Mouse (Mus musculus) lung, adult 2 months (tissue): ENCODE data around the gene Dab2. TPM values are rescaled to one million over a fixed set of nuclear protein-coding genes. Genes with fewer than 3 reads are reported as not detected.

Experiments
- DNase-seq: peaks from one replicate; pipeline ENCODE4 v3.0.0; 2022
- H3K4me1 ChIP-seq: fragments of 200-500 bp; 2 replicates; pipeline ENCODE4 v1.6.1; 2011; ENCODE audit warnings: low read length; ENCODE audit not compliant: control insufficient read depth, insufficient read depth
- H3K4me3 ChIP-seq: fragments of 200-500 bp; replicated peaks from 2 replicates; pipeline ENCODE3; 2011; ENCODE audit warnings: low read depth, mild to moderate bottlenecking, control low read depth, low read length; ENCODE audit errors: extremely low read depth
- CTCF ChIP-seq: fragments of 200-500 bp; IDR thresholded peaks from 2 replicates; pipeline ENCODE4 v1.5.1; 2011; ENCODE audit warnings: mild to moderate bottlenecking, low read length, control low read depth; ENCODE audit not compliant: insufficient read depth
- POLR2A ChIP-seq: fragments of 200-500 bp; IDR thresholded peaks from 2 replicates; pipeline ENCODE4 v1.6.1; 2011; ENCODE audit warnings: low read depth, mild to moderate bottlenecking, control low read depth, low read length, borderline replicate concordance; ENCODE audit errors: extremely low read depth
- WGBS: fragments of 180-500 bp; shearing (Covaris S2); methylation state at CpG from one replicate; pipeline ENCODE4 v1.1.7; 2018; 5-methylcytosine and 5-hydroxymethylcytosine counted together
- polyA plus RNA-seq: library from polyadenylated mRNA; depleted of rRNA; stranded (reverse); fragments of >200 nt; gene quantifications from 2 replicates; pipeline ENCODE4 v1.2.3, GENCODE M21; 2012

Dab2 gene
- polyA plus RNA-seq, 1 experiment: 43.4 TPM

DNA sequence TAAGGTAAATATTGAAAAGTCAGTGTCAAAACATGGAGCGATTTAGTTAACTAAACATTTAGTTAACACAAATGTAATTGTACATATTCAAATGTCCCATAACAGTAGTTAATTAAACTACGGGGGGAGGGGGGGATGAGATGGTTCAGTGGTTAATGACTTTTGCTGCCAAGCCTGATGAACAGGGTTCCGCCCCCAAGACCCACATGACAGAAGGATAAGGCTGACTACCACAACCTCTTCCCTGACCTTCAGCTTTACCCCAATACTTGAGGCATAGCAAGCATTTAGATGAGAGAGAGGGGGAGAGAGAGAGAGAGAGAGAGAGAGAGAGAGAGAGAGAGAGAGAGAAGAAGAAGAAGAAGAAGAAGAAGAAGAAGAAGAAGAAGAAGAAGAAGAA lies 54.3 kb downstream of the Dab2 start:
- Histone ChIP-seq H3K4me3 (no peak overlapping the region), H3K4me1 (no peaks in the 10 kb centered on the region)
- WGBS: 87% methylated on average over 3 of the region's 3 CpGs
- DNase-seq: no peak
- TF ChIP-seq POLR2A (no peak), CTCF (no peak)

DNA sequence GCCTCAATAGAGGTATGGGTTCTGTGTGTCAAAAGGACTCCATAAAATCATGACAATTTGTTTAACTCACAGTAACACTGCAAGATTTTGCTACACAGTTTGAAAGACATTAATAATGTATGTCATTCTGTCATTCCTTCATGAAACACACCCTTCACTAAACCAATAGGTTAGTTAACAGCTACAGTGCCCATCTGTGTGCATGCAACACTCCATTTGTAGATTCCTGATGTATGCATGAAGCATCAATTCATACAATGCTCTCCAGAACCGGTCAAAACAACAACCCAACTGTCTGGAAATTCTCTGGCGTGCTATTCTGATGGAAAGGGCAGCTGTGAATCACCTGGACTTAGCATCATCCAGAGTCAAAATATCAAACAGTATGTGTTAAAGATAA lies 60.3 kb downstream of the Dab2 start:
- TF ChIP-seq POLR2A: no peak
- no peak for TF ChIP-seq CTCF
- WGBS: 79% methylated on average over 2 of the region's 2 CpGs
- no peaks in the 10 kb centered on the region for H3K4me1 ChIP-seq
- DNase-seq: no peak
- no peak overlapping the region for H3K4me3 ChIP-seq

DNA sequence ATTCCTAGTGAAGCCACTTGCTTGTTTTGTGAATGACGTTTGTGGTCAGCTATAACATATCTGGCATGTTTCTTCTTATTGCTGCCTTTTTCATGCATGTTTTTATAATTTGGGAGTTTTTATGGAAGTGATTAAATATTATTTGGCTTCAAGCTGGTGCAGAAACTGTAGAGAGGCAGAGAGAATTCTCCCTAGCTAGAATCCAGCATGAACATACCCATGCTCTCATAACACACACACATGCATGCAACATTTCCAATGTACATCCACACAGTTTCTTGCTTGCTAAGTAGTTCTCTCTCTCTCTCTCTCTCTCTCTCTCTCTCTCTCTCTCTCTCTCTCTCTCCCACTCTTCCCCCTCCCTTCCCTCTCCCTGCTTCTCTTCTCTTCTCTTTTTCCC lies 70.4 kb downstream of the Dab2 start:
- 33% methylated on average over 1 of the region's 1 CpGs for WGBS

DNA sequence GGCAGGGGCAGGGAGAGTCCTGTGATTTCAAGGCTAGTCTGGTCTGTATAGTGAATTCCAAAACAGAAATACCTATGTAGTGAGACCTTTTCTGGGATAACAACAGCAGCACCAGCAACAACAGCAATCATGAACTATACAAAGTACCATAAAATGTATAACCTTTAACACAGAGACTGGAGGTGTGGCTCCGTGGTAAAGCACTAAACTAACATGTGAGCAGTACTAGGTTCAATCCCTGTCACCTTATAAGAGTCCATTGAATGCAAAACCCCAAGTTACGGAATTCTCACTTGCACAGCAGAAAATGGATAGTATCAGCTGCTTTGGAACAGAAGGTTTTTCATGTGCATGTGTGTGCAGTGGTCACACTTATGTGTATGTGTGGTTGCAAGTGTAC lies 71.9 kb downstream of the Dab2 start:
- no peak for DNase-seq
- 89% methylated on average over 2 of the region's 2 CpGs for WGBS
- Histone ChIP-seq H3K4me3 (no peak overlapping the region), H3K4me1 (no peaks in the 10 kb centered on the region)
- TF ChIP-seq POLR2A: no peak
- no peak for TF ChIP-seq CTCF

More for the DNA sequence above, 70.4 kb downstream of the Dab2 start:
- TF ChIP-seq CTCF: no peak
- TF ChIP-seq POLR2A: no peak
- no peak overlapping the region for H3K4me3 ChIP-seq
- H3K4me1 ChIP-seq: no peaks in the 10 kb centered on the region
- no peak for DNase-seq

DNA sequence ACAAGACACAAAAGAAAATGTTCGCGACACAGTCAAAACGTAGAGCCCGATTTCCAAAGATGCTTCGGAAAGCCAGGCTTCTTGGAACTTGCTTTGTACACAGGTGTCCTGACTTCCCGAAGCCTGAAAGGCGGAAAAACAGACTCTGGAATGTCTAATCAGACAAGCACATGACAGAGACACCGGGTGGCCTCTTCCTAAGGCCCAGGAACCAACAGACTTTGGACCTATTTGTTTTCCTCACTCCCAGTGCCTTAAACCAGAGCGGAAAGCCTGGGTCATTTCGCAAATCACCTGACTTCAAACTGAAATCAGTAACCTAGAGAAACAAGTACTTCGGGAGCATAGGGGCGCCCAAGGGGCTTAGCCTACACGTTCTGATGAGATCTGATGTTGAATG lies 75.4 kb downstream of the Dab2 start:
- Histone ChIP-seq H3K4me1 (no peaks in the 10 kb centered on the region), H3K4me3 (no peak overlapping the region)
- TF ChIP-seq CTCF: no peak
- no peak for TF ChIP-seq POLR2A
- 71% methylated on average over 13 of the region's 13 CpGs for WGBS
- DNase-seq: no peak

DNA sequence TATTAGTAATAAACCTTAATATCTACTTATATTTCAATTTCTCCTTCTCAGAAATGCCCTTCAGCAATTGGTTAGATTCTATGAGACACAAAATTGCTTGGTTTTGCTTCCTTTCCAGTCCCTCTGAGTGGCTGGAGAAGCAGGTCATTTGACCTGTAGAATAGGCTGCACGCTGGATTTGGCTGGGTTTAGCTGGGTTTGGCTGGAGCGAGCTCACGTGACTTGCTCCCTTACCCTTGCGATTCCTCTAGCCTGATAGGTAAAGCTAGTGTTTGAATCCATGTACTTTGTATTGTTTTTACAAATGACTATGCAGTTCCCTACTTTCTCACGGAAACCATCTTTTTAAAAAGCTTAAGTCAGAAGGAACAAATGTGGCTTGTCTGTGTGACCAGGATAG lies 76.4 kb downstream of the Dab2 start:
- H3K4me1 ChIP-seq: no peaks in the 10 kb centered on the region
- no peak for TF ChIP-seq CTCF
- no peak for TF ChIP-seq POLR2A
- no peak for DNase-seq
- no peak overlapping the region for H3K4me3 ChIP-seq
- WGBS: 86% methylated on average over 5 of the region's 5 CpGs

DNA sequence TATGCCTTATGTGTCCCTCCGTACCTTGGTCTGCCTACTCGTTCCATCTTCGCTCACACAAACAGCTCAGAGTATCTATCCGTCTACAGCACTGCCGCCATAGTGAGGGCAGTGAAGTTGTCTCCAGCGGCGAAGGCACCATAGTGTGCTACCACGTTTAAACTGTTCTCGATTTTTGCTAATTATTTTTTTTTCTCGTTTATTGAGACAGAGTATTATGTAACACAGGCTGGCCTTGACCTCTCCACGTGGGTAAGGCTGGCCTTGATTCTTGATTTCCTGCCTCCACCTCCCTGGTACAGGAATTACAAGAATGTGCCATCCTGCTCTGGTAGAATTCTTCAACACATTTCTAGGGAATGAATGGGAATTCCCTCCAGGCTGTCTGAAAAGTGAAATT lies 77.2 kb downstream of the Dab2 start:
- Histone ChIP-seq H3K4me3 (no peak overlapping the region), H3K4me1 (no peaks in the 10 kb centered on the region)
- no peak for DNase-seq
- TF ChIP-seq POLR2A (no peak), CTCF (no peak)
- 72% methylated on average over 11 of the region's 11 CpGs for WGBS

DNA sequence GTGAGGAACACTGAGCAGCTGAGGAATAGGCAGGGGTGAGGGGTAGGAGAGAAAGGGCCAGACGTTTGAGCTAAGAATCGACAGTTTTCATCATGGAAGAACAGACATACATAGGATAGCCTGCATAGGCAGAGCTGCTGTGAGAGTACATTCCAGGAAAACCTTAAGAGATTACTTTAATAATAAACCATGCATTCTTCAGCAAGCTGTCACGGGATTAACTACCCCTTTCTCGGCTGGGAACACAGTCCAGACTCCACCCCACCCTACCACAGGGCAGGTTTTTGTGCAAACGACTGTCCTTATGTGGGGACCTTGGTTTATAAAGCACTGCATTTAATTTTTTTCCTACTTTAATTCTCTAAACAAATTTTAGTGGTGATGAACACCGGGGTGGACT lies 84.4 kb downstream of the Dab2 start:
- TF ChIP-seq POLR2A (no peak), CTCF (no peak)
- no peaks in the 10 kb centered on the region; the same call in 1 of the 2 replicates for H3K4me1 ChIP-seq
- no peak for DNase-seq
- 37% methylated on average over 6 of the region's 6 CpGs for WGBS
- H3K4me3 ChIP-seq: no peak overlapping the region

DNA sequence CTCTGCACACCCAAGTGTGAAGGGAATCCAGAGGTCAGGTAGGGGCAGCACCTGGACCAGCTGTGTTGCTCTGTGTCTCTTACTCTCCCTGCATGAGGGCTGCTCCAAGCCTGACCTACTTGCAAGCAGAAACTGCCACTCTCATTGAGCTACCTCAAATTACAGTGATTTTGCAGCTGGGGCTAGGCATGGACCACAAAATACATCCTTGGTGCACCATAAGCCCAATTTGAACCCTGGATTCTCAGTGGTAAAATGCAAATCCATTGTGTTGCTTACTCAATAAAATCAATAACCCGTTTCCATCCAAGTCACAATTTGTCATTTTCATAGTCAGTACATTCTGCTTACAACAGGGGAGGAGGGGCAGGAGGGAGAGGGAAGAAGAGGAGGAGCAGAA lies 85.7 kb downstream of the Dab2 start:
- 54% methylated on average over 1 of the region's 1 CpGs for WGBS
- H3K4me3 ChIP-seq: no peak overlapping the region
- H3K4me1 ChIP-seq: no peaks in the 10 kb centered on the region; the same call in 1 of the 2 replicates
- DNase-seq: no peak
- TF ChIP-seq POLR2A (no peak), CTCF (no peak)

DNA sequence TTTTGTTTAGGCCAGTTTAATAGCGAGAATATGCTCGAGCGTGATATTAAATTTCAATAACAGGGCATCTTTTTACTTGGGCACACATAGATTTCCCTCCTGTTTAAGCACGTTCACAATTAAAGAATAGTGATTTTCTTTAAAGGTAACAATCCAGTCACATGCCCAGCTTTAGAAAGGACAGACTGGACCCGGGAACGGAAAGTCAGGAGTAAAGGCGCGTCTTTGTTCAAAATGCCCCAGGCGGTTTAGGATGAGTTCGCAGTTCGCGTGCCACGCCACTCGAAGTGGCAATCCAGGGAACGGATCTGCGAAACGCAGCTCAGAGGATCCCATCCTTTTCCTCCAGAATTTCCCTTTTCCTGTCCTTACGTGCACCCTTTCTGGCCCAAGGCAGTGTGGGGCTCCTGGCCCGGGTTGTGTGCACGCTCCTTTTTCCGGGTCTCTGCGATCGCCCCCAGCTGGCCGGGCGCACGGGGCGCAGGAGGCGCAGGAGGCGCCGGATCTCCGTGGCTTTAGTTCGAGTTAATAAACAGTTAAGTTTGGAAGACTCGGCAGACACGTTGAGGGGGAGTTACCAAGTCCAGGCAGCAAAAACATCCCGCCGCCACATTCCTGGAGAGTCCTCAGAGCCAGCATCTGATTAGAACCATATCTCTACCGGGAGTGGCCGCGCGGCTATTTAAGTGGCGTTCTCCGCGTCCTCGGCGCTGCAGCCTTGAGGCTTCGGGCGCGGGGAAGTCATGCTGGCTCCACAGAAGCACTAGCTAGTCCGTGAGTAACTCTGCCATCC lies 86.8 kb downstream of the Dab2 start:
- peak; percentile 70 for DNase-seq
- TF ChIP-seq POLR2A (peak; percentile 77; the same call in 1 of the 2 replicates), CTCF (peak; percentile 12; the same call in 1 of the 2 replicates)
- Histone ChIP-seq H3K4me1 (peaks cover 2% of the 10 kb centered on the region), H3K4me3 (peak overlapping the region; percentile 67)
- WGBS: 3% methylated on average over 49 of the region's 49 CpGs
